Mouse (Mus musculus): Measurements from ENCODE around the gene Tacr1. TPM values are rescaled to one million over a fixed set of nuclear protein-coding genes. Genes with fewer than 3 reads are reported as not detected.

The Tacr1 gene
- polyA plus RNA-seq, 1 experiment from 2014 or later = 0.66 TPM

DNA sequence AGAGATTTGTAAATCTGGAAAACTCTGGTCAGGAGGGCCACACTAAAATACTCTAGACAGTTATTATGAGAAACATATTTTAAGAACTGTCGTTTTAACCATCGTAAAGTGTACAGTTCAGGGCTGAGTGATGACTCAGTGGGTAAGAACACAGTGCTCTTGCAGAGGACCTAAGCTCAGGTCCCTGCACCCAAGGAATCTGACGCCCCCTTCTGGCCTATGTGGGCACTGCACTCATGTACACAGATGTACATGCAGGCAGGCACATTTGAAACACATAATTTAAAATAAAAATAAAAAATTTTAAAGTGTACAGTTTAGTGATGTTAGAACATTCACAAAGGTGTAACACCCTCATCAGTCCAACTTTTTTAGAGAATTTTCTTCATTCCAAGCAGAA lies 147.1 kb downstream of the Tacr1 start:
- Histone ChIP-seq H3K9ac (no peak overlapping the region), H3K4me1 (no peaks in the 10 kb centered on the region), H3K9me3 (no peaks in the 10 kb centered on the region), H3K27ac (no peak overlapping the region), H3K27me3 (no peaks in the 10 kb centered on the region), H3K4me2 (no peak overlapping the region), H3K36me3 (no peaks in the 10 kb centered on the region), H3K4me3 (no peak overlapping the region)
- no peak for ATAC-seq (ENCODE audit: borderline replicate concordance, extremely low read depth, low FRiP score, low TSS enrichment)
- 62% methylated on average over 3 of the region's 3 CpGs for WGBS

DNA sequence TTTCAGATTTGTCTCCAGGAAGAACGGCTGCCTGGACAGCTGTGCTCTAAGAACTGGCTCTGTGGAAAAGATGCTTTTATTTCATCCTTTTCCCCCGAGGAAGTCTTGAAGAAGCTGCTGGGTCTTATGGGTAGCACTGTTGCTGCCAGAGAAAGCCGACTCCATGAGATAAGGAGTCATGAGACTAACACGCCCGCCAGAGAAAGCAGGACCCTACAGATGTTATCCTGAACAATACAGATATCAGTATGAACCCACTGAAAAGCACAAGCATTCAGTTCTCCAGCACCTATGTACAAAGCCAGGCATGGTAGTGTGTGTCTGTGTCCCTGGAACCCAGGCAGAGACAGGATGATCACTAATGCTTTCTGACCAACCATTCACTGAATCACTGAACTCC lies 173.3 kb downstream of the Tacr1 start:
- no peak for ATAC-seq (ENCODE audit: borderline replicate concordance, extremely low read depth, low FRiP score, low TSS enrichment)
- no peak overlapping the region for H3K4me2 ChIP-seq
- no peak overlapping the region for H3K27ac ChIP-seq
- no peak overlapping the region for H3K9ac ChIP-seq
- no peaks in the 10 kb centered on the region for H3K27me3 ChIP-seq
- 67% methylated on average over 5 of the region's 5 CpGs for WGBS
- no peaks in the 10 kb centered on the region for H3K9me3 ChIP-seq
- no peaks in the 10 kb centered on the region for H3K36me3 ChIP-seq
- no peaks in the 10 kb centered on the region for H3K4me1 ChIP-seq
- no peak overlapping the region for H3K4me3 ChIP-seq

DNA sequence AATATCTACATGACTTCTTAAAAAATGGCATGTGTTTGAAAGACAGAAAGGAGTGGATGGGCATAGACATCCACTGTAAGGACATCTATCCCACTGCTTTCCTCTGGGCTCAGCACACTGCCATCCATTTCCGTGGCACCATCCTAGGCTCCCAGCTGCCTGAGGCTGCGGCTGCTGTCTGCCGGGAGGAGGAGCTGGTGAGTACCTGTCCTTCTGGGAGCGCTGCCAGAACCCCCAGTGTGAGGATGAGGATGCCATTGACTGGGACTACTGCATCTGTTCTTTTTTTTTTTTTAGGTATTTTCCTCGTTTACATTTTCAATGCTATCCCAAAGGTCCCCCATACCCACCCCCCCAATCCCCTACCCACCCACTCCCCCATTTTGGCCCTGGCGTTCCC lies 183.3 kb downstream of the Tacr1 start:
- Histone ChIP-seq H3K27ac (no peak overlapping the region), H3K36me3 (no peaks in the 10 kb centered on the region), H3K4me2 (no peak overlapping the region), H3K27me3 (no peaks in the 10 kb centered on the region), H3K4me3 (no peak overlapping the region), H3K9ac (no peak overlapping the region), H3K4me1 (no peaks in the 10 kb centered on the region), H3K9me3 (no peaks in the 10 kb centered on the region)
- ATAC-seq (ENCODE audit: borderline replicate concordance, extremely low read depth, low FRiP score, low TSS enrichment) = no peak
- 46% methylated on average over 6 of the region's 6 CpGs for WGBS

DNA sequence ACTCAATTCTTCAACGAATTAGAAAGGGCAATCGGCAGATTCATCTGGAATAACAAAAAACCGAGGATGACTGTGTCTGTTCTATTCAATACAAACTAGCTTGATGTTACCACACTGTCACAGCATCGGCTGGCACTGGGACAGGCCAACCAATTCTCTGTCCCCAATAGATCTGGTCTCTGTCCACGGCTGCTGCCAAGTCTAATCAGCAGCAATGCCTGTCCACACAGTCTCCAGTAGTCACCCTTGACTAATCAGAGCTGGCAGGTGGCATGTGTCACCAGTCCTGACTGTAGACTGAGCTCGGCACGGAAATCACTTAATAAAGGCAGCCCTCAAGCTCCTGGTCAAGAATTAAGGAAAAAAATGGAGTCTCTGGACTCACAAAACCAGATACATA lies 187.3 kb downstream of the Tacr1 start:
- WGBS = 80% methylated on average over 7 of the region's 7 CpGs
- ATAC-seq (ENCODE audit: borderline replicate concordance, extremely low read depth, low FRiP score, low TSS enrichment) = no peak
- no peak overlapping the region for H3K9ac ChIP-seq

DNA sequence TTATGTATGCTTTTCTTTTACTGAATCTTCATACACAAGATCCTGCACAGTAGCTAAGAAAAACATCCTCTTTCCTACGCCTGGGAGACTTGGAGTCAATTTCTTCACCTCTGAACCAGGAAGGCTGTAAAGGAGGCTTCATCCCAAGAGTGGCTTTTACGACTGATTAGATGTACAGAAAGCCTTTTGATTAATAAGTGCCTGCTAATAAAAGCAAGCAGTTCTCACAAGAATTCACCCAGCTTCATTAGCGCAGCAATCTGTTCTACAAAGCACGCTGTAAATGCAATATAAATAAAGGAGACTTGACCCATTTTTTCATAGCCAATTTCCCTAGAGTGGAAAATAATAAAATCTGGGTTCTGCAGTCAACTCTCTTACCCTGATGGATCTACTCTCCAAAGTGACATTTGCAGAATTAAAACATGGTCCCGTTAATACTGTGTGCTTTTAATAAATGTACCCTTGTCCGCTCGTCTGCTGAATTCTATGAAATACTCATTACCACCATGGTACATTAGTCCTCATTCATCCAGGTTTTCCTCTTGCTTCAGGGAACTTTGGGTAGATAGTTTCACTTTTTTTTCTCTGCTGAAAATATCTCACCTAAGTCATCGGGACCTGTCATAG lies 193.4 kb downstream of the Tacr1 start:
- Histone ChIP-seq H3K4me3 (no peak overlapping the region), H3K9me3 (no peaks in the 10 kb centered on the region), H3K27me3 (no peaks in the 10 kb centered on the region), H3K4me2 (no peak overlapping the region), H3K4me1 (no peaks in the 10 kb centered on the region), H3K36me3 (no peaks in the 10 kb centered on the region), H3K27ac (no peak overlapping the region), H3K9ac (no peak overlapping the region)
- 68% methylated on average over 8 of the region's 8 CpGs for WGBS
- no peak for ATAC-seq (ENCODE audit: borderline replicate concordance, extremely low read depth, low FRiP score, low TSS enrichment)

More for the DNA sequence above, 187.3 kb downstream of the Tacr1 start:
- H3K27me3 ChIP-seq = no peaks in the 10 kb centered on the region
- H3K4me3 ChIP-seq = no peak overlapping the region
- H3K4me1 ChIP-seq = no peaks in the 10 kb centered on the region
- H3K9me3 ChIP-seq = no peaks in the 10 kb centered on the region
- no peak overlapping the region for H3K27ac ChIP-seq
- H3K36me3 ChIP-seq = no peaks in the 10 kb centered on the region
- H3K4me2 ChIP-seq = no peak overlapping the region

DNA sequence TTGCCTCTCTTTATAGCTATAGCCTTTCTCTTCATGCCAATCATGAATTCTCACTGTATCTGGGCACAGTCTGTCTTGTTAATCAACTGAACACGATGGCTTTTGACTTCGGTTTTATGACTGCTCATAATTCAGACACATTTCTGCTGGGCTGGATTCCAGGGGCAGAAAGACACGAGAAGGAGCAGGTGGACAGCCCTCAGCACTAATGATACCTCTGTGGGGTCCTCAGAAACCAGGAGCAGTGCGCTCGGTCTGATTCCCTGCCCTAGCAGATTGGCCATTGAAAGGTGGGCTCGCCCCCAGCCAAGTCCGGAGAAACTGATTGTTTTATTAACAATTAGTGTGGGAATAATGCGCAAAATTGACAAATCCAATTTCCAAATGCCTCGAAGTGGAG lies 201.1 kb downstream of the Tacr1 start:
- ATAC-seq (ENCODE audit: borderline replicate concordance, extremely low read depth, low FRiP score, low TSS enrichment) = no peak
- WGBS = 75% methylated on average over 9 of the region's 9 CpGs

DNA sequence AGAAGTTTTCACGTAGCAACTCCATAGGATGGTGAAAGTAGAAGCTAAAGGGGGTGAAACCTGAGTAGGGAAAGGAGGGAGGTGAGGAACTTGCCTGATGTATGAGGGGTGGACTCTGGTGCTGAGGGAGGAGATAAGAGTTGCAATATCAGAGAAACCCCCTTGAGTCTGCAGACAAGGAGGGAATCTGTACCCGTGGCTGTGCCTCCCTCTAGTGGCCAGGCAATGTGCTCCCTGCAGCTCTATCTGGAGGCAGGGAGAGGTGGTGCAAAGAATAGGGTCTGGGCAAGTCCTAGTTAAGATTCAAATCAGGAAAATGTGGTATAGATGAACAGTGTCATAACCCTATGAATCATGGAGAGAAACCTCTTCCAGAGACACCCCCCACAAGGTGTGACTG lies 201.5 kb downstream of the Tacr1 start:
- ATAC-seq (ENCODE audit: borderline replicate concordance, extremely low read depth, low FRiP score, low TSS enrichment) = no peak
- H3K36me3 ChIP-seq = no peaks in the 10 kb centered on the region
- H3K9ac ChIP-seq = no peak overlapping the region
- H3K4me2 ChIP-seq = no peak overlapping the region
- H3K4me1 ChIP-seq = no peaks in the 10 kb centered on the region
- H3K27me3 ChIP-seq = no peaks in the 10 kb centered on the region
- no peak overlapping the region for H3K27ac ChIP-seq
- no peaks in the 10 kb centered on the region for H3K9me3 ChIP-seq
- no peak overlapping the region for H3K4me3 ChIP-seq
- WGBS = 30% methylated on average over 2 of the region's 2 CpGs

More for the DNA sequence above, 201.1 kb downstream of the Tacr1 start:
- no peak overlapping the region for H3K27ac ChIP-seq
- H3K9ac ChIP-seq = no peak overlapping the region
- no peaks in the 10 kb centered on the region for H3K36me3 ChIP-seq
- H3K4me2 ChIP-seq = no peak overlapping the region
- no peaks in the 10 kb centered on the region for H3K4me1 ChIP-seq
- no peaks in the 10 kb centered on the region for H3K27me3 ChIP-seq
- H3K4me3 ChIP-seq = no peak overlapping the region
- no peaks in the 10 kb centered on the region for H3K9me3 ChIP-seq

DNA sequence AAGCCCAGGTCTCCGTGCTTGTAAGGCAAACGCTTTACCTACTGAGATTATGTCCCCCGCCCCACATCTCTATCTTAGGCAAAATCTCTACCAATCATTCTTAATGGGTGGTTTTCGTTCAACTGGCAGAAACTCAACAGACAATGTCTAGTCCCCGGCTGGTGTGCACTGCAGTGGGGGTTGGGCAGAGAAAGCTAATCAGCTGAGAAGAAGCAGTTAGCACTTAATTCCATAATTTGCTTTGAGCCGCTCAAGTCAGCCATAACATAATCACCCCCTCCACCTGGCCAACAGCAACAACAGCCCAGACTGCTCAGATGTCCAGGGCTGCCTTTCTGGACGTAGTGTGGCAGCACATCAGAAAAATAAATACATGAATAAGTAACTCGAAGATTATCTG lies 202.7 kb downstream of the Tacr1 start:
- WGBS = 51% methylated on average over 8 of the region's 8 CpGs

DNA sequence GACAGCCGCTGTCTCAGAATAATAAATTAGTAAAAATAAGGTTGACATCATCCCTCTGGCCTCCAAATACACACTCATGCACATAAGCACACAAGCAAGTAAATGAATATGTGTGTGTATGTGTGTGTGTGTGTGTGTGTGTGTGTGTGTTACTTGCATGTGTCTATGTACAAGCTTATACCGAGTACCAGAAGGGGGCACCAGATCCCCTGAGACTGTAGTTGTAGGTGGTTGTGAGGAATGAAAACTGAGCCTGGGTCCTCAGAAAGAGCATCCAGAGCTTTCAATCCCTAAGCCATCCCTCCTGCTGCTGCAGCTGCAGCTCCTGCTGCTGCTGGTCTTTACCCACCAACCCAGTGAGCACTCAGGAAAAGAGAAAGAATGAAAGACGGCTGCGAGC lies 206.6 kb downstream of the Tacr1 start:
- WGBS = 95% methylated on average over 4 of the region's 4 CpGs
- no peaks in the 10 kb centered on the region for H3K27me3 ChIP-seq
- H3K9me3 ChIP-seq = no peaks in the 10 kb centered on the region
- no peak overlapping the region for H3K4me2 ChIP-seq
- no peak overlapping the region for H3K4me3 ChIP-seq
- H3K4me1 ChIP-seq = no peaks in the 10 kb centered on the region
- no peak for ATAC-seq (ENCODE audit: borderline replicate concordance, extremely low read depth, low FRiP score, low TSS enrichment)
- no peak overlapping the region for H3K9ac ChIP-seq
- no peak overlapping the region for H3K27ac ChIP-seq
- no peaks in the 10 kb centered on the region for H3K36me3 ChIP-seq

More for the DNA sequence above, 202.7 kb downstream of the Tacr1 start:
- H3K4me1 ChIP-seq = no peaks in the 10 kb centered on the region
- no peaks in the 10 kb centered on the region for H3K27me3 ChIP-seq
- no peak overlapping the region for H3K4me3 ChIP-seq
- no peaks in the 10 kb centered on the region for H3K36me3 ChIP-seq
- H3K9ac ChIP-seq = no peak overlapping the region
- no peak overlapping the region for H3K27ac ChIP-seq
- H3K4me2 ChIP-seq = no peak overlapping the region
- H3K9me3 ChIP-seq = no peaks in the 10 kb centered on the region
- ATAC-seq (ENCODE audit: borderline replicate concordance, extremely low read depth, low FRiP score, low TSS enrichment) = no peak

DNA sequence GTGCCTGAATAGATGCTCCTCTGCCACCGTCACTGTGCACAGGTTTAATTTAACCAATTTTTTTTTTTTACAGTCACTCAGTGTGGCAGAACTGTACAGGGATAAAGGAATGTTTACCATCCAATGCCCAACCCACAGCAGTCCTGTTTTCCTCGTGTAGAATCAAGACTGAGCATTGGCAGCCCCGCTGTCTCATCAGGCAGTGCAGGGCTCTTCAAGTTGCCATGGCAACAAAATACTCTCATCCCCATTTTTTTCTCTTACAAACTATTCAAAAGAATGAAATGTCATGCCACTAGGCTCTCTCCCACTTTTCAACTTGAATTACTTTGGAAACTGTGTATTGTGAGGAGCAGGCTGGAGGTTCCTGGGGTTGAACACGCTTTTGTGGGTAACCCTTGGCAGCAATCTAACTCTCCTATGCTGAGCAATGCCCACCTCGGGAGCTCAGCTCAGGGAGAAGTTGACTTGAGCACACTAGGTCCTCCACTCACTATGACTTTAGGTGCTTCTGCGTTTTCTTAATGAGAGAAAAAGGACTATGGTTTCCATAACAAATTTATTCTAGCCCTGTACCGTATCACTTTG lies 207.3 kb downstream of the Tacr1 start:
- H3K27me3 ChIP-seq = no peaks in the 10 kb centered on the region

More for the DNA sequence above, 207.3 kb downstream of the Tacr1 start:
- H3K4me1 ChIP-seq = no peaks in the 10 kb centered on the region
- no peaks in the 10 kb centered on the region for H3K36me3 ChIP-seq
- no peak overlapping the region for H3K4me3 ChIP-seq
- no peaks in the 10 kb centered on the region for H3K9me3 ChIP-seq
- 70% methylated on average over 7 of the region's 7 CpGs for WGBS
- no peak overlapping the region for H3K27ac ChIP-seq
- H3K4me2 ChIP-seq = no peak overlapping the region
- no peak for ATAC-seq (ENCODE audit: borderline replicate concordance, extremely low read depth, low FRiP score, low TSS enrichment)
- no peak overlapping the region for H3K9ac ChIP-seq
